Mouse (Mus musculus): Measurements from ENCODE around the gene Bcl7b. TPM values are rescaled to one million over a fixed set of nuclear protein-coding genes. Genes with fewer than 3 reads are reported as not detected.

Bcl7b gene
- 10 to 100 TPM; 31.1 to 31.9 TPM for total RNA-seq (2021)

DNA sequence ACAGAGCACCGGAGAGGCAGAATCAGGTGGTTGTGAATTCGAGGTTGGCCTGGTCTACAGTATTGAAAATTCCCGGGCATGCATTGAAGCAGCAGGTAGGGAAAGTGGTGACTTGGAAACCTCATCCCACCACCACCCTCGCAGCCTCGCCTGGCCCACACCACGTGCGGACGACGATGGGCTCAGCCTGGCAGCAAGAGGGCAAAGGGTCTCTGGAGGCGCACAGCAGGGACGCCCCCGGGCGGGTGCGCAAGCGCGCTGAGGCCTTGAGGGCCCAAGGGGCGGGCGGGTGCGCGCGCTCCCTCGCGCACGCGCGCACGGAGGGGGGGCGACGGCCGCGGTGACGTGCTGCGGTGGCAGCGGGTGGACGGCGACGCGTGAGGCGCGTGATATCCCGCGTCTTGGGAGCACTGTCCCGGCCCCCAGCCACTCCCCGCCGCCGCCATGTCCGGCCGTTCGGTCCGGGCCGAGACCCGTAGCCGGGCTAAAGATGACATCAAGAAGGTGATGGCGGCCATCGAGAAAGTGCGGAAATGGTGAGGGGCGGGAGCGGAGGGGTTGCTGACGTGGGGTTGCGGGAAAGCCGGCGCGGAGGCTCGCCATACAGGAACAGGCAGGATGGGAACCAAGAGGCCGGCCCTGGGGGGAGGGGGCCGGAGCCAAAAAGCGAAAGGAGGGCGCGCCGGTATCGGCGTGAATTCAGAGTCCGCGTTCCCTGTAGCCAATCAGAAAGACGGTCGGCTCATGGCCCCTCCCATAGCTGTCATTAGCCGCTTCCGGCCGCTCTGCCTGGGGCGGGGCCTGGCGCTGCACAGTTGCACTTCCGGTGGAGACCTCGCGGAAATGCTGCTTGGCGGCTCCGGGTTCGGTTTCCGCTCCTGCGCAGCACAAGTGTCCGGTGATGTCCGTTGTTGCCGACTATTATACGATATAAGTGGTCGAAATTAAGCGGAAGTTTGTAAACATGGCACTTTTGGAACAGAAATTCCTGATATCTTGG lies at the start of gene Bcl7b:
Bcl7b (plus strand) TSS at position 221 of the 1,000 bp plus-strand sequence.
- peak; percentile 97 for DNase-seq

DNA sequence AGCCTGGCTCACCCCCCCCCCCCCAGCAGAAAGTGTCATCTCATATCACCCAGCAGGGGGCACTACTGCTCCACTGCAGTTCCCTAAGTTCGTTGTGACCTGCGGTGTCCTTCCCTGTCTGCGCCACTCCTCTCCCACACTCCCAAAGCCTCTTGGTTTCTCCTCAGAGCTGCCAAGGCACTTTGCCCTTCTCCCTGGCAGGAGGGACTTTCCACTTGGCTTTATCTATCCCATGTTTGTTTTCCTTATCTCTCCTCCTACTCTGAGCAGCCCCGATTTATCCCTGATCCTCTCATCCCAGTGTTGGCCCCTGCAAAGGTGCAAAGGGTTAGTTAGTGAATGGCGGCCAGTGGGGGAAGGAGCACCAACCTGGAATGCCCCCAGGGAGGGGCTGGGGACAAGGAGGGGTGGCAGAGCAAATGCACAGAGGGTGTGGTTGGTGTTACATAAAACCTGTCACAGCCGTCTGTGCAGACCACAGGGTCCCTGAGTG lies 49.4 kb upstream of the Bcl7b start:
- DNase-seq, result peak; percentile 75

DNA sequence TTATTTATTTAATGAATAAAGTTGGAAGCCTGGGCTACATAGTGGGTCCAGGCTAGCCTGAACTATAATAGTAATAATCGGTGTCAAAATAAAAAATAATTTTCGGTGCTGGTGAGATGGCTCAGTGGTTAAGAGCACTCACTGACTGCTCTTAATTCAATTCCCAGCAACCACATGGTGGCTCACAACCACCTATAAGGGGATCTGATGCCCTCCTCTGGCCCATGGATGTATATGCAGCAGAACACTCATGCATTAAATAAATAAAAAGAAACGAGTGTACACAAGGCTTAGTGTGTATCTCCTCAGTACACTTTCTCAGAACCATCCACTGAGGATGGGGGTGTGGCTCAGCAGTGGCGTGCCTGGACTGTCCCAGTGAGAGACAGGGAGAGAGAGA lies 47.3 kb upstream of the Bcl7b start:
- DNase-seq, result no peak

DNA sequence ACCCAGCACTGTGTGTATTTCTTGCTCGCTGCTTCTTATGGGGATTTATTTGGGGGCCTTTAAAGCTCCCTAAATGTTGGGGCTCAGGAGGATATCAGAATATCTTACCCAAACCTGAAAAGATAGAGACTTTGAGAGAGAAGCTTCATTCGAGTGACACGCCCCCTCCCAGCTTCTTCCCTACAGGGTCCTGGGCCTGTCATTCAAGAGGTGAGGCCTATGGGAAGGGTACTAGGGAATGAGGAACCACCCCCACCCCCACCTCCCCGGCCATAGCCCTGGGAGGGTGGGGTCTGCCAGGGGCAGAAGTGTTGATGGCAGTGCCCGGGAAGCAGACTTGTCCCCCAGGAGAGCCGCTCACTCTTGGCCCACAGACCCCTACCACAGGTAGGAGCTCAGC lies 42.0 kb upstream of the Bcl7b start:
- DNase-seq, result no peak

DNA sequence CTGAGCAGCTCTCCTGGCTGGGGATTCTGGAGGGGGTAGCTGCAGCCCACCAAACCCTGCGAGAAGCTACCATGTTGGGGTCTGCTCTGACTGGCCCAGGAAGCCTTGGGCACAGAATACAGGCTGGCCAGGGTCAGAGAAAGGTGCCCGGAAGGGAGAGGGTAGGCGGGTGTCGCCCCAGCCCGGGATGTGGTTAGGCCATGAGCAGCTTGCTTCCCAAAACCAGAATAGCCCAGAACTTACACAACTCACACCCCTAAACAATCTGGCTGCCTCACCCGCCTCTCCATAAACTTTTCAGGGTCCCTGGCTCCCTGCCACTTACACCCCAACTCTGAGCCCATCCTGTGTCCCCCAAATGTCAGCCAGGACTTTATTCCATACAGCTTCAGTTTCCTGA lies 40.4 kb upstream of the Bcl7b start:
- no peak for DNase-seq

DNA sequence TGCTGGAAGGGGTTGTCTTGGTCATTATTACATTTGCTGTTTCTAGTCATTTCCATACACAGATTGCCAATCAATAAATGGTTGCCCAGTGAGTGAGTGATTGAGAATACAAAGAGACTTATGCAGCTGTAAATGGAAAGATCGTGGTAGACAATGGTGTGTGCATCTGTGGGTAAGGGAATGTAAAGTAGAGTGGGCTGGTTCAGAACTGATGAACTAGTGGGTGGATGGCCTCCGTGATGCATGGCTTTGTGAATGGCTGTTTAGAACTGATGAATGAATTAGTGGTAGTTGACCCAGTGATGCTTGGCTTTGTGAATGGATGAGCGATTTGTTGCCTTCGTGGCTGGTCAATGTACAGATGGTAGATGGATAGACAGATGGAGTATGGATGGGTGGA lies 38.3 kb upstream of the Bcl7b start:
- no peak for DNase-seq

DNA sequence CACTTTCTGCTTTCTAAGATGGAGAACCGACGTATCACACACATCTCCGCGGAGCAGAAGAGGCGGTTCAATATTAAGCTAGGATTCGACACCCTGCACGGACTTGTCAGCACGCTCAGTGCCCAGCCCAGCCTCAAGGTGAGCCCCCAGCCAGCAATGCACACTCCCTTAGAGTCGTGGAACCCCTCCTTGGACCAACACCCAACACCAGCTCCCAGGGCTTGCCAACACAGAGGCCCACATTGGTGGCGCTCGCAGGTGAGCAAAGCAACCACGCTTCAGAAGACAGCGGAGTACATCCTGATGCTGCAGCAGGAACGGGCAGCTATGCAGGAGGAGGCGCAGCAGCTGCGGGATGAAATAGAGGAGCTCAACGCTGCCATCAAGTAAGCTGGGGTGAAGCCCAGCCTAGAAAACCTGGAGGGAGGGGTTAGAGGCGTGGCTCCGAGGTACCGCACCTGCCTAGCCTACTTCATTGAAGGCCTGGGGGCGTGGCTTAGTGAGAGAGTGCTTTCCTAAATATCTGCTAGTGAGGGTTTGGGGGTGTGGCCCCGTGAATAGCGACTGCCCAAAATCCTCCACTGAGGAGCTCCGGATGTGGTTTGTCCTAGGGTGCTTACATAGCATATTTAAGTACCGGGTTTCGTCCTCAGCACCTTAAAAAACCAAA lies 34.2 kb upstream of the Bcl7b start:
- DNase-seq, result no peak

DNA sequence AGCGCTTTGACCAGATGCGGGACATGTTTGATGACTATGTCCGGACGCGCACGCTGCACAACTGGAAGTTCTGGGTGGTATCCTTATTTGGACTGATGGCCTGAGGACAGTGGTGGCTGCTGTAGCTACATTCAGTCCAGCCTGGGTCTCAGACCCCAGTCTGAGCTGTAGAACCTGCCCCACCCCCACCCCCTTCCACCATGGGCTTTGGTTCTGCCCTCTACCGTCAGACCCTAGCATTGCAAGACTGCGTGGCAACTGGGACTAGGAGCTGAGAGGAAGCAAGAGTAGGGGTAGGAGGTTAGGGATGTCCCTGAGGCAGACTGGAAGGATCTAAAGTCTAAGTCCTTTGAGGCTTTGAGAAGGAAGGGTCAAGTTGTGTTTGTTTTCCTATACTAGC lies 33.5 kb upstream of the Bcl7b start:
- peak; percentile 53 for DNase-seq

DNA sequence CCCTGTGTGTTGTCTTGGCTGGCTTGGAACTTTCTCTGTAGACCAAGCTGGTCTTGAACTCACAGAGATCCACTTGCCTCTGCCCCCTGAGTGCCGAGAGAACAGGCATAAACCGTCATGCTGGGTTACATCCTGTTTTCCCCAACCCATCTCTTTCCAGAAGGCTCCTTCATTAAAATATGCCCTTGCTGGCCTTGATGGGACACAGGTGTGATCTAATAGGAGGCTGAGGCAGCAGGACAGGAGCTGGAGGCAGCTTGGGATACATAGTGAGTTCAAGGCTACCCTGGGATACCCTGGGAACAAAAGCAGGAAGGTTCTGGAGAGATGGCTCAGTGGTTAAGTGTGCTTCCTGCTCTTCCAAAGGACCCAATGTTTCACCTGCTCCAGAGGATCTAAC lies 28.2 kb upstream of the Bcl7b start:
- no peak for DNase-seq

DNA sequence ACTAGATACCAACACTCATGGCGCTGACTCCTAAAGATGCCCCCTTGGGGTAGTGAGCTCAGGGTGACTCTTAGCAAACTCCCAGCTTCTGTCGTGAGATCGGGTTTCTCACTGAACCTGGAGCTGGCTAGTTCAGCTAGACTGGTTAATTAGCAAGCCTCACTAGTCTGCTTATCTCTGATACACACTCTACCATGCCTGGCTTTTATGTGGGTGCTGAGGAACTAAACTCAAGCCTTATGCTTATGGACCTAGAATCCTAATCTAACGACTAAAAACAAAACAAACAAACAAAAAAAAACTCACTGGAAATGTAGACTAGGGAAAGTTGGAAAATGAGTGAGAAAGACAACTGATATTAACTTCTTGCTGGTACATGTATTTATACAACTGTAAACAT lies 23.6 kb upstream of the Bcl7b start:
- DNase-seq, result no peak

DNA sequence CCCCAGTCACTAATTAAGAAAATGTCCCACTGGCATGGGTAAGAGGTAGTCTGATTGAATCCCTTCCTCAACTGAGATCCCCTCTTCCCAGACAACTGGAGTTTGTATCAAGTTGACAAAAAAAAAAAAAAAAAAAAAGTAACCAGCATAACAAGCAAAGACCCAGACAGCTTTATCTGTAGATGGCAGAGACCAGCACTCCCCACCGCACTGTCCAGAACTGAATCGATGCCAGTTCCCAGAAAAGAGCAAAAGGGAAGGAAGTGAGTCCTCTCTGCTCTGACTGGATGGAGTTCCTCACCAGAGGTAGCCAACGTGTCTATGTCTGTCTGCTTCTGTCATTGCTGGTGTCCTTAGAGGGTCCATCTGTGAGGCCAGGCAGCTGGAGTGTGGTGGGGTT lies 22.6 kb upstream of the Bcl7b start:
- no peak for DNase-seq

DNA sequence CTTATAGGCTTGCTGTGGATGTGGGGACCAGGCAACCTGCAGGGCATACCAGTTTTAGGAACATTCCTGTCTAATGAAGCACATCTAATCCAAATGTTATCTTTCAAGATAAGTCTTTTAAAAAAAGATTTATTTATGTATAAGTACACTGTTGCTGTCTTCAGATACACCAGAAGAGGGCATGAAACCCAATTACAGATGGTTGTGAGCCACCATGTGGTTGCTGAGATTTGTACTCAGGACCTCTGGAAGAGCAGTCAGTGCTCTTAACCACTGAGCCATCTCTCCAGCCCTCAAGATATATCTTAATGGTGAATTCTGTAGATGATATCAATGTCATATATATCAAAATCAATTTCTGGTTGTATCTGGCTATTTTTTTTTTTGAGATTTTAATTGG lies 22.1 kb upstream of the Bcl7b start:
- no peak for DNase-seq

DNA sequence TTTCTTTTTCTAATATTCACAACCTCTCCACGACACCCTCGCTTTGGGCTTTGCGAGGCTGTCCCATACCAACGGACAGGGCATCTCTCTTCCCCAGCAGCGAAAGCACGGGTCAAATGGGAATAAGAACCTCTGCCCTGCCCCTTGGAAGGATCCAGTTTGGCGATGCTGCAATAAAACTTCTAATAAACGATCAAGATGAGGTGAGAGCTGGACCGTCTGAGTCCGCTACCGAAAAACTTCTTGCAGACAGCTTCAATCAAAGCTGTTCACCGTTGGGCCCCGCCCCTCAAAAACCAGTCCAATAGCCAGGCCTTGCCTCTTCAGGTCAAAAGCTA lies 19.4 kb upstream of the Bcl7b start:
- no peak for DNase-seq

DNA sequence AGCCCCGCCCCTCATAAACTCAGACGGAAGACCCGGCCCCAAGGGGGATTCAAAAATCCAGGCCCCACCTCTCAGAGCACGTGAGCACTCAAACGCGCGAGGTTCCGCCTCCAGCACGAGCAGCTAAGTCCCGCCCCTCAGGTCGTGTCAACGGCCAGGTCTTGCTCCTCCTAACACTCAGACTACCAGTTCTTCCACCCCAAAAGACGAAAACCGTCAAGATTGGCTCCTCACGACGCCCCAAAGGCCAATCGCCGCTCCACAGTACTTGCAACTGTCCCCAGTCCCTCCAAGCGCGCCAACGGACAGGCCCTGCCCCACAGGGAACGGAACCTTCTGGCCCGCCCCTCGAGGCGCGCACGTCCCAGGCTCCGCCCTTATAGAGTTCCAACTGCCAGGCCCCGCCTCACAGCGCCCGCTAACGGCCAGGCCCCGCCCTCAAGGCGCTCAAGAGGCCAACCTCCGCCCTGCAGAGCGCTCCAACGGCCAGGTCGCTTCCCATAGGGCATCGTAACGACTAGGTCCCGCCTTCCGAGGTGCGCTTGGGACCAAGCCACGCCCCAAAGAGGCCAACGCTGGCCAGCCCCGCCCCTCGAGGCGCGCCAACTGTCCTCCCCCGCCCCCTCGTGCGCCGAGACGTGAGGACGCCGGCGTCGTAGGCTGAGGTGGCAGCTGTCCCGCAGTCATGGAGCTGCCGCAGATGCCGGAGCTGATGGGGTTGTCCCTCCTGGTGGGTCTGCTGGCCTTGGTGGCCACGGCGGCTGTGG lies 18.8 kb upstream of the Bcl7b start, which contains the start of gene Tbl2:
Tbl2 (plus strand) TSS at position 605 of the 767 bp plus-strand sequence.
- peak; percentile 99 for DNase-seq

DNA sequence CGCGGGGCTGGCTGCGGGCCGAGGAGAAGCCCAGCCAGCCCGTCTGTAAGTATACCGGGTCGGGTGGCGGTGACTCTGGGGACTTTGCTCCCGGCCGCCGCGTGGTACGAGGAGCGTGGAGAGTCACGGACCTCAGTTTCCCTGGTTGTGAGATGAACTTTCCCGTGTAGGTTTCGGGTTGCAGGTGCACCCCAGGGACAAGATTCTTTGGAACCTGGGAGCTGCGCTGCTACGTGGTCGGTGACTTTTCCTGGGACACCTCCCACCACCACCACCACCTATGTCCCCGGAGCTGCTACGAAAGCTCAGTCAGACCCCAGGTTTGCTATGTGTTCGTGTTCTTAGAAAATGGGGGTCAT lies 18.3 kb upstream of the Bcl7b start:
- no peak for DNase-seq

DNA sequence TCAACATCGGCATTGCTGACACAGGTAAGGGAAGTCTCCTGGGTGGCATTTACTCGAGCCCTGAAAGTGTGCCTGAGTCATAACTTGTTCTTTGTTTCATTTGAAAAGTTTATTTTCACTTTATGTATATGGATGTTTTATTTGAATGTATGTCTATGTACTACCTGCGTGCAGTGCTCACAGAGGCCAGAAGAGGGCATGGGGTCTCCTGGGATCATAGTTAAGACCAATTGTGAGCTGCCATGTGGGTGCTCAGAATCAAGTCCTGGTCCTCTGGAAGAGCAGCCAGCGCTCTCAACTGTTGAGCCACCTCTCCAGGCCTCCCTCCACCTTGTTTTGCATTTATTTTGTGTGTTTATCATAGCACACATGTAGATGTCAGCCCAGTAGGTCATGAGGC lies 11.6 kb upstream of the Bcl7b start:
- DNase-seq, result no peak

DNA sequence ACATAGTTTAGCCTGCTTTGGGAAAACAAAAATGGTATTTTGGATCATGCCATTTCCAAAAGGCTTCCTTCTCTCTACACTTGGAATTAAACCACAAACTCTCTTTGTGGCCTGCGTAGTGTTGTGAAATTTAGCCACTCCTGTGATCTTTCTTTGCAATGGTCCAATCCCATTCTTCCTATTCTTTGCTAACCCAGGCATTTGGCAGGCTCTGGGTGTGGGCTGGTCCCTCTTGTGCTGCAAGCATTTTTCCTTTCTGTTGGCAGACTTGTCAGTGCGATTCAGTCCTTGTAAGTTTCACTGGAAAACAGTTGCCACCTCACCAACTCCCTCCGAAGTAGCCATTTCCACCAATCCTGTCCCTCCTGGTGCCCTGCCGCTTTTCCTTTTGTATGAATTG lies 6.9 kb upstream of the Bcl7b start:
- no peak for DNase-seq

DNA sequence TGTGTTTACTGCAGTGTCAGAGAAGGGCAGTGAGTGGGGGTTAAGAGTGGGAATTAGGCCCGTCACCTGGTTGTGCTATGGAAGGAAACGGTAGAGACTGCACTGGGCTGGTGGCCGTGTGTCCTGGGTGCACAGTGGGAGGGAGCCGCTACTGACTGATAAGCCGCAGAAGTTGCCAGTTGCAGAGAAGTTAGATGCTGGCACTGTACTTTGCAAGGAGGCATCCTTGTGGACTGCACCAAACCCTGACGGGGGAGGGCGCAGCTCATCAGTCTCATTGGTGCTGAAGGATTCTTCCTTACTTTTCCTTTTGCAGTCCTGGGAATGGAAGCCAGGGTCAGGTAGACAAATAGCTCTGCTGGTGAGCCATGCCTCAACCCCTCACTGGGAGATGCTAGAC lies 6.4 kb upstream of the Bcl7b start:
- DNase-seq, result no peak

DNA sequence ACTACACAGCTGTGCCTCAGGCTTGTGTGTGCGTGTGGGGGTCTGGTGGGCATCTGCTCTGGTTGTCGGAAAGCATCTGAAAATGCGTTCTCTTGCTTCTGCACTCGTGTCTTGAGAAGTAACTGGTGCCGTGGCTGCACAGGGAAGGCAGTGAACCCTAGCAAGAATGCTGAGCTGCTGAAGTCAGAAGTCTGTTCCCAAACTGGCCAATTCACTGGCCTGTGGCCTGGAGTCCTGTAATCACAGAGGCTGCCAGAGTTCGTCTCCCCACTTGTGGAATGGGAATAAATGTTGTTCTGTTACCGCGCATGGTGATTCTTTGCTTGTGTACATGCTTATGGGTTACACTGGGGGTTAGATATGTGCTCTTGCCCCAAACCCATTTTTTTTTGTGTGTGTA lies 5.7 kb upstream of the Bcl7b start:
- DNase-seq, result no peak

DNA sequence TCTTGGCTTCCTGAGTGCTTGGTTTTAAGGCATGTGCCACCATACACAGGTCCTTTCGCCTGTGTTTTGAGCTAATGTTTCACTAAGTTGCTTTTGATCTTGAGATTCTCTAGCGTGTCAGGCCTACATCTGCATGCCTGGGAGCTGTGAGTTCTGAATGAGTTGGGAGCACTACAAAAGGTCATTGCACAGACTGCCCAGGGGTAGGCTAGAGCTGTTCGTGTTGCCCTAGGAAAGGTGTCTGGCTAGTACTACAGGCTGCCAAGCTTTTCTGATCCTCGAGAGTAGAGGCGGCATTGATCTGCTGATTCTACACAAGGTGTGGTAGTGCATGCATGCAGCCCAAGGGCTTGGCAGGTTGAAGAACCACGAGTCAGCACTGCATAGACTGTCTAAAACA lies 5.3 kb upstream of the Bcl7b start:
- DNase-seq, result no peak

DNA sequence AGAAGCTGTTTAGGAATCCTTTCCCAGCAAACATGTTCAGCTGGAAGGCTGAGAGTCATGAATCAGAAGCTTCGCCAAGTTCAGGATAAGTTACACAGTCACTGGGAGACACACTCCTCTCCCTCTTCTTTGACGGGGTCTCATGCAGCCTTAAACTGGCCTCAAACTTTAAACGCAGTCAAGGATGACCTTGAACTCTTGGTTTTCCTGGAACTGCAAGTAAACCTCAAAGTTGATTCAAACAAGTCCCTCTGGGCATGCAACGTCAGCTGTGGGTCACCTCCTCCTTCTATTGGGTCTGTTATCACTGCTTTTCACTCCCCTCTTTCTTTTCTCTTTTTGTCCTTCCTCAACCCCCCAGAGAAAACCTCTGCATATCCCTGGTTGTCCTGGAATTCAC lies 1.2 kb upstream of the Bcl7b start:
- no peak for DNase-seq

DNA sequence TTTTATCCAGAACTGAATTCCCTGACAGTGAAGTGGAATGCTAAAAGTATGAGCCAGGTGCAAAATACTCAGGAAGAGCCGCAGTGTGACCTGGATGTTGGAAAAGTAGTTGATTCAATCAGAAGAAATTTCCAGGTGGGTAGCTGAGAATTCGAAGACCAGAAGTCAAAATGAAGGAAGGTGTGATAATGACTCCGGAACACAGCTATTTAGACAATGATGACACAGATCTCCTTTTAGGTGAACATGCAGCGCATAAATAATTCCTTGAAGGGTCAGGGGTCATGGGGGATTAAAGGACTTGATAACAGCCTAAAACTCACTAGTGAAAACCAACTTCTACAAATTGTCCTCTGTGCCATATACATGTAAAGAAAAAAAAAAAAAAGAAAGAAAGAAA lies 614 bp upstream of the Bcl7b start:
- DNase-seq, result no peak

DNA sequence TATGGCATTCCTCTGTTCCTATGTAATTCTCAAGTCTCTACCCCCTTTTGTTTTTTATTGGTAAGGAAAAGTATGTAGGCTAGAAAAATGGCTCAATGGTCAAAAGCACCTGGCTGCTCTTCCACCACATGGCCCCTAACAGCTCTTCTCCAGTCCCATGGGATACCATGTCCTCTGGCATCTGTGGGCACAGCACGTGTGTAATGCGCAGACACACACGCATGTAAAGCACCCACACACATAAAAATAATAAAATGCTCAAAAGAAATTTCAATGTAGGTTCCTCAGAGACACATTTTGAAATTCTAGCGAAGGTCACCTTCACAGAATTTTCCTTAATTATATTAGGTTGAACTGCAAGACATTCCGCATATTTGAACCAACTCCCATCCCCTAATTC lies 1.4 kb downstream of the Bcl7b start:
- no peak for DNase-seq
